Mouse (Mus musculus) heart, postnatal 14 days (tissue): ENCODE results near the gene Aldh16a1. TPM values are rescaled to one million over a fixed set of nuclear protein-coding genes. Genes with fewer than 3 reads are reported as not detected.
"Not testable (repeated sequence)": the region's sequence is repeated elsewhere in the genome, so short reads cannot be mapped to it uniquely, and the experiment has no call there.

ENCODE experiments used
- DNase-seq, 2 experiments: peaks; one replicate each; pipeline ENCODE4 v3.0.0; 2021 to 2022
- intact Hi-C: fragments of 180-260 bp; cut with DNase I; formaldehyde crosslinking; loops from one replicate; pipeline ENCODE4 v1.15.1; 2025
- total RNA-seq, 2 experiments: library from RNA; stranded (reverse); gene quantifications; 2 replicates each; pipeline ENCODE4 v1.2.3; 2021

Aldh16a1 gene
- total RNA-seq, 2 experiments from 2014 or later, result 20.3 to 27.3 TPM

GRCm38 (mm10) chr7:45137171-45138006, 17.0 kb downstream of the Aldh16a1 start:
- intact Hi-C loops, result no loop called here
- DNase-seq, result no peak

GRCm38 (mm10) chr7:45135993-45136567, 18.3 kb downstream of the Aldh16a1 start, which contains the start of the genes Gm45713 and Flt3l:
Gm45713 (minus strand) TSS chr7:45136231.
Flt3l (minus strand) TSS chr7:45136432.
- DNase-seq, result peak; percentile 93 to 97
- intact Hi-C loops, result loop anchor here (1.0 kb wide), 1 partner anchor 56 kb away; no protein-coding TSS in a partner anchor

GRCm38 (mm10) chr7:45135370-45135769, 19.0 kb downstream of the Aldh16a1 start:
- DNase-seq, result no peak
- intact Hi-C loops, result no loop called here

GRCm38 (mm10) chr7:45134544-45135026, 19.8 kb downstream of the Aldh16a1 start:
- DNase-seq, result peak in 1 of 2 experiments; percentile 52
- intact Hi-C loops, result loop anchor here (5.0 kb wide), 1 partner anchor 152 kb away; no protein-coding TSS in a partner anchor

GRCm38 (mm10) chr7:45133446-45134159, 20.8 kb downstream of the Aldh16a1 start:
- intact Hi-C loops, result loop anchor here (5.0 kb wide), 1 partner anchor 151 kb away; no protein-coding TSS in a partner anchor
- DNase-seq, result no peak

GRCm38 (mm10) chr7:45131850-45132249, 22.5 kb downstream of the Aldh16a1 start:
- intact Hi-C loops, result loop anchor here (5.0 kb wide), 1 partner anchor 150 kb away; no protein-coding TSS in a partner anchor
- DNase-seq, result no peak

GRCm38 (mm10) chr7:45129776-45130512, 24.4 kb downstream of the Aldh16a1 start:
- DNase-seq, result no peak
- intact Hi-C loops, result loop anchor here (5.0 kb wide), 1 partner anchor 148 kb away; no protein-coding TSS in a partner anchor

GRCm38 (mm10) chr7:45129318-45129717, 25.1 kb downstream of the Aldh16a1 start:
- peak; percentile 54 to 62 for DNase-seq
- intact Hi-C loops, result no loop called here

- peak; percentile 96 to 97 for DNase-seq
- intact Hi-C loops, result no loop called here
Observed at GRCm38 (mm10) chr7:45128624-45129246, 25.6 kb downstream of the Aldh16a1 start, which contains the start of gene Rpl13a. Rpl13a (minus strand) TSS chr7:45128761.

GRCm38 (mm10) chr7:45127700-45128224, 26.6 kb downstream of the Aldh16a1 start:
- DNase-seq, result no peak
- intact Hi-C loops, result no loop called here

GRCm38 (mm10) chr7:45126844-45127699, 27.3 kb downstream of the Aldh16a1 start:
- no peak for DNase-seq
- intact Hi-C loops, result no loop called here

GRCm38 (mm10) chr7:45126147-45126843, 28.1 kb downstream of the Aldh16a1 start:
- DNase-seq, result no peak
- intact Hi-C loops, result no loop called here

GRCm38 (mm10) chr7:45125649-45126048, 28.7 kb downstream of the Aldh16a1 start:
- DNase-seq, intact Hi-C loops: not testable (repeated sequence)

GRCm38 (mm10) chr7:45125144-45125600, 29.2 kb downstream of the Aldh16a1 start:
- no peak for DNase-seq
- intact Hi-C loops, result no loop called here

- DNase-seq, result peak; percentile 97 to 99
- intact Hi-C loops, result loop anchor here (5.0 kb wide), 1 partner anchor 42 kb away; no protein-coding TSS in a partner anchor
Observed at GRCm38 (mm10) chr7:45124224-45125143, 29.9 kb downstream of the Aldh16a1 start, which contains the start of gene Rps11. Rps11 (minus strand) TSS chr7:45124439.

- intact Hi-C loops, result loop anchor here (5.0 kb wide), 1 partner anchor 41 kb away; no protein-coding TSS in a partner anchor
Observed at GRCm38 (mm10) chr7:45123186-45123570, 31.2 kb downstream of the Aldh16a1 start.

More at GRCm38 (mm10) chr7:45123186-45123570, 31.2 kb downstream of the Aldh16a1 start:
- no peak for DNase-seq
